Mouse (Mus musculus): ENCODE measurements around the gene Lasp1.

Gene Lasp1

DNA sequence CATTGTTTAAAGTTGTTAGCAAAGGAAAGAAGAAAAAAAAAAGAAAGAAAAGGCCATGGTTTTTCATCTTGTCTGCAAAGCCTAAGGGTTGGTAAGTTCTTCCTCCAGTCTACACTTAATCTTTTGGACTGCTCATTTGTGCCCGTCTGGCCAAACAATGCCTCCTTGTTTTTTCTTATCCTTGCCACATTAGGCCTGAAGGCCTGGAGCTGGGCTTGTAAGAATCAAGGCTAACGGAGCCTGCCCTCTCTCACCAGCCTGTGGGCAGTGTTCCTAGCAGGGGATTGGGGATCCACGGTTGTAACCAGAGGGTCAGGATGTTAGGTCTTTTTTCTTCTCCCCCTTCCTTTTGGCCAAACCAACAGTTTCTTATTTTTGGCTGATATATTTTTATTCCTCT is 12.2 kb downstream of the Lasp1 start:
- no peak for DNase-seq (ENCODE audit: low read depth)

DNA sequence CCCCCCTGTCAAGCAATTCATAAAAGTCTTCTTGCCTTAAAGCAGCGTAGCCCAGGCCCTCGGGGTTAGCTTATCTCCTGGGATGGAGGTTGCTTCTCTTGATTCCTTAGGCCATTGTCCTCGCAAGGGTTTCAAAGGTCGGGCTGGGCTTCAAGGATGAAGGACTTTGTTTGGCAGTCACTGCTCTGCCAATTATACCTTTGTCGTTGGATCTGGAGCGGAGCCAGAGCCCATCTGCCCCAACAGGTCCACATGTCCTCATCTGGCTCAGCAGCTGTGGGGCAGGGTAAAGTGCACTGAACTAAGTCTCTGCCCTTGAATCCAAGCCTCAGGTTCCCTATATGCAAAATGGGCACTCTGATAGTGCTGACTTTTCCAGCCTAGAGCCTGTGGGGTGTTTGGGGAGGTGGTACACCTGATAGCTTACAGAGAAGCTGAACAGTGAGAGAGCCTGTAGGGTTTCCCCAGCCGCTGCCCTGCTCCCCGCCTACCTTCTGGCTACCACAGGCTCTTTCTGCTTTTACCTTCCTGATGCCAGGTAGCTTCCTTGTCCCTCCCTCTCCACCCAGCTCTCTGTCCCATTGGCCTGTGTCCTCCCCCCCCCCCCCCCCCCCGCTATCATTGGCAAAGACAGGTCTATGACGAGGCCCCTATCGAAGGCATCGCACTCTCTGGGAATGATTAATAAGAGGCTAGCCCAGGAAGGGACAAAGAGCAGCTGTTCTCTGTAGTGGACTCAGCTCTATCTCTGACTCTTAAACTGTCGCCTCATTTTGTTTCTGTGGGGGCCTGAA is 13.0 kb downstream of the Lasp1 start:
- DNase-seq (ENCODE audit: low read depth): no peak

DNA sequence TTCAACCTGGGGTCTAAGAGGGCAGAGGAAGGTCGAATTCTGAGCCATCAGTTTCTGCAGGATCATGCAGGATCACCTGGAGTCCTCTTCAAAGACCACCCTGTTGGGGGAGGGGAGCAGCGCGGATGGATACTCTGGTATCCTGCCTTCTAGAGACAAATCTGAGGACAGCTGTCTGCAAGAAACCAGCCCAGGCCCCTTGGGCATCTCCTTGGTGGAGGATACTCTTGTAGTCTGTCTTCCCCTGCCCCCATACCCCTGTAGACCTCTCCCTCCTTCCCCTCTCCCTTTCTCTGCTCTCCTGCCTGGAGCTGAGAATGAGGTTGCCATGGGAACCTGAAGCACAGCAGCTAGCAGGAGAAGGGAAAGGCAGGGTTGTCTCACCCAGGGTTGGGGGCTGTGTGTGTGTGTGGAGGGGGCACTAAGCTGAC is 13.7 kb downstream of the Lasp1 start:
- DNase-seq (ENCODE audit: low read depth): no peak

DNA sequence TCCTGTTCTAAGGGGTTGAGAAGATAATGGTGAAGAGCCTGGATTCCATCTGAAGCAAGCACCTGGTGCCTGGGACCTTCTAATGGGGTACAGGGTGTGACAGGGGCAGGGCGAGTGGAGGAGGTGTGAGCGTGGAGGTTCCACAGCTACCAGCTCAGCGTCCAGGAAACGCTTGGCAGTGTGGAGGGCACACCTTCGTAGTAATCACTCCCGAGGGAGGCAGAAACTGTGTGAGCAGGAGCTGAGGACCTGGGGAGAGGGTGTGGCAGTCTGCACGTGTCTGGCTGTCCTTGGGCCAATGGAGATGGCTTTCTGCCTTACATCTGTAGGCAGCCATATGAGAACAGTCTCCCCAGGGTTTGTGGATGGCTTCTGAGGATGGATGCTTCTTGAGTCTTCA is 14.3 kb downstream of the Lasp1 start:
- DNase-seq (ENCODE audit: low read depth): no peak

DNA sequence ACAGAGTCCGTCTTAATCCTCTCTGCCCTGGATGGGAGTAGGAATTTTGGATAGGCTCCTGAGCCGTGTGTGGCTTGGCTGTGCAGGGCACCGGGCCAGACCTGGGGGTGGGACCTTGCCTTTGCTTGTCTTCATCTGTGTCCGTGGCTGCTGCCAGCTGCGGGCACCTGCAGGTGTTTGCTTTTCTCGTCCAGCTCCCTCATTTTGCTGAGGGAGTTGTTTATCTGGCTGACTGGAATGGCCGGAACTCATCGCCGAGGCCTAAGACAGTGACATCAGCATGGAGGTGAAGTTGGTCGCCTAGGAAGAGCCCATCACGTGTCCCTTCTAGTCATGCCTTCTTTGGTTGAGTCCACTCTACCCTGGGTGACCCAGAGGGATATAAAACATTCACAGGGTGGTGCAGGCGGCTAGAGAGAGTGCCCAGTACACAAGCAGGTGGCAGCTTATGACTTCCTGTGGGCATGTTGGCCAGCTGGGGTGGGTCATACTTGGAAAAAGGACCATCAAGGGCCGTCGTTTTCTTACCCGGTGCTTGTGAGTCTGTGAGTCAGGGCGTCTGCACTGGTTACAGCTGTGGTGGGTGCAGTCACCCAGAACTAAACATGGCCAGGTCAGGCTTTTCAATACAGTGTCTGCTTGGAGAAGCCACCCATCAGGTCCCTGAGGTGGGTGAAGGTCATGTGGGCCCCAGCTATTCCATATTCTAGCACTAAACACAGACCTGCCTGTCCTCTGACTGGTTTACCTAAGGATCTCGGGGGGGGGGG is 15.1 kb downstream of the Lasp1 start:
- DNase-seq (ENCODE audit: low read depth): no peak

DNA sequence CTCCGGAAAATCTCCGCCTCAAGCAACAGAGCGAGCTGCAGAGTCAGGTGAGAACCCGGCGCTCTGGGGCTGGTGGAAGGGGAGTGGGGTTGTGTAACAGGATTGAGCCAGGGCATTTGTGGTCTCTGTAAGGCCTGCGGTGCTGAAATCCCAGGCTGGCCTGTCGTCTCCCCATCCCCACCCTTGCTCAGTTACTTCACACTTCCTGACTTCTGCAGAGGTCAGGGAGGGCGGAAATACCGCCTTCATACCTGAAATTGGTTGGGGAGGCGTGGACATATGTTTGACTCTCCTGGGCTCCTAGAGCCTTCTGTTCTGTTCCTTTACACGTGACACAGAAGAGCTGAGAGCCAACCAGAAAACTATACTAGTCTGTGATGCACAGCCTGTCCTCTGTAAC is 16.9 kb downstream of the Lasp1 start:
- DNase-seq (ENCODE audit: low read depth): no peak

DNA sequence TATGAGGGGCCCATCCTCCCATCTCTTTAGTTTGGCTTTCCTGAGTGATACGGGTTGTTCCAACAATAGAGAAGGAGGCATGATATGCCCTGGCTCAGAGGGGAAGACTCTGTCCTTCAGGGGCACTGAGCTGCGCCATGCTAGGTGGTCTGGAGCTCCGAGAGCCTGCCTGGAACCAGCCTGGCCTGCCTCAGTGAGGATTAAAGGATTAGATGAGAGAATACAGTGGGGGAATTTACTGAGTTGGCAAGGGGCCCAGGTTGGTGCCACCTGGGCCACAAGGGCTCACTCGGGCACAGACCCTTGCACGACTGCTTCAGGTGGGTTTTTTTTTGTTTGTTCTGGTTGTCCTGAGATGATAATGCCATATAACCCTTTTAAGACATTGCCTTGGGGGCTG is 17.4 kb downstream of the Lasp1 start:
- no peak for DNase-seq (ENCODE audit: low read depth)

DNA sequence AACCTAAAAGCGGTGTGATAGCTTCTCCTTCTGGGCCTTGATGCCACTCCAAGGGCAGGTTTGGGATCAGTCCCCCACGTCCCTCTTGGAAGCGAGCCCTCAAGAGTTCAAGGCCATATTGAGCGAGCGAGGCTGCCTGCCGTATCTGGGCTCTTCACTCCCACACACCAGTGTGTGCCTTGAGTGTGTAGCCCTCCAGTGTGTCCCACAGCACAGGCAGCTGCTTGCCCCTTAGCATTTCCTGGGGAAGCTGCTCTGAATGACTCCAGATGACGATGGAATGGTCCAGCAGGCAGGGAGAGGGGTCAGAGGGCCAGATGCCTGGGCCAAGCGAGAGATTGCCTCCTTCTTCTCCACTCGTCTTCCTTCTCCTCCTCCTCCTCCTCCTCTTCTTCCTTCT is 18.1 kb downstream of the Lasp1 start:
- no peak for DNase-seq (ENCODE audit: low read depth)

DNA sequence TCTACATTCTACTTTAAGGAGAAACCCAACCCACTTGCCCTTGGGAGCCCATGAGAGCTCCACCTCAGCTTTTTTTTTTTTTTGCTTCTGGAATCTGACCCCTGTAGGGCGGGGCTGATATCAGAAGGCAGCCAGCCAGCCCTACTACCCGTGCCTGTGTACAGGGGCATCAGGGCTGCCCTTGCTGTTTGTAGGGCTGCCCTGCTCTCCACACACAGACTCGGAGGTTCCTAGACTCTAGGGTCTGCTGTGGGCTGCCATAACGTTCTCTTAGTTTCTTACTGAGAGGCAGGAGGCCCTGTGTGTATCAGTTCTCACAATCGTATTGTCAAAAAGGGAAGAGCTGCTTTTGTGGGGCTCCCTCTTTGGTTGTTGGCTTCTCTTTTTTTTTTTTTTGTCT is 18.6 kb downstream of the Lasp1 start:
- DNase-seq (ENCODE audit: low read depth): no peak

DNA sequence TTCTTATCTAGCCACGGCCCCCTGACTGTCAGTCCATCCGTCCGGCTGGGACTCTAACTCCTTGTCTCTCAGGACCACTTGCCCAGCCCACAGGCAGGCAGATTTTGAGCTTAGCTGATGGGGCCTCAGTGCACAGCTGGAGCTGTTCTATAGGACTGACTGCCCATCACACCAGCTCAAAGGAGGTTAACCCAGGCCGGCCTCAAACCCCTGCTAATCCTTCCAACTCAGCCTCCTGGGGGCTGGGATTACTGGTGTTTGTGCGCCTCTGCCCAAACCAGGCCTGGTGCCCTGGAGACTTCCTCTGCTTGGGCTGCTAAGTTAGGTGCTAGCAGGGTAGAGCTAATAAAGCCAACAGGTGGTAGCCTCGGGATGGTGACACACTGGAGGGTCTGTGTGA is 19.2 kb downstream of the Lasp1 start:
- no peak for DNase-seq (ENCODE audit: low read depth)

DNA sequence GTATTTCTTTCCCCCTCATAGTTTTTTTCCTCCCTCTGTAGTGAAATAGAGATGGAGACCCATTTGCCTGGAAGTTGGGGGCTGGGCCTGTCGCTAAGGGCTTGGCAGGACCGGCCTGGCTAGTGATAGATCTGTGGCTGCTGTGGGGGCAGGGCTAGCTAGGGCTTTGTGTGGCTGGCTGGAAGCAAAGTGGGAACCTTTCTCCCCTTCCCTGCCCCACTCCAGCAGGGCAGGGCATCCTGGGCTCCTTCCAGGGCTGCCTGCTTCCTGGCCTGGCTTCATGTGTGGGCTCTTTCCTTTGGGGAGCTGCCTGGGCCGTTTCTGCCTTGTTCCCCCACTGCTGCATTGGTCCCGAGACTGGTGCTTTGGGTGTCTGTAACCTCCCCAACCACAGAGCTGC is 19.8 kb downstream of the Lasp1 start:
- DNase-seq (ENCODE audit: low read depth): no peak

DNA sequence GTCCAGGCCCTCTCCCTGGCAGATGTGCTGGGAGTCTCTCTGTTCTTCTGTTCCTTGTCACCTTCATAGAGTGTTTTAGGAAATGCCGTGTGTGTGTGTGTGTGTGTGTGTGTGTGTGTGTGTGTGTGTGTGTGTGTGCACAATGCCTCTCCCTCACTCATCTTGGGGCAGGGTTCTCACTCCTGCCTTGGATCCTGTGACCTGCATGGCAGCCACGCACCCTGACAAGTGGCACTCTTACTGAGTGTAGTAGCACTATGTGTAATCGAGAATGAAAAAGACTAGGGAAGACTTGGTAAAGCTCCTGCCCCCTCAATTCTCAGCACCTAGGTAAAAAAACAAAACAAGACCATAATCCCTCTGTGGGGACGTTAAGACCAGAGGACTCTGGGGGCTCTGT is 20.3 kb downstream of the Lasp1 start:
- no peak for DNase-seq (ENCODE audit: low read depth)

DNA sequence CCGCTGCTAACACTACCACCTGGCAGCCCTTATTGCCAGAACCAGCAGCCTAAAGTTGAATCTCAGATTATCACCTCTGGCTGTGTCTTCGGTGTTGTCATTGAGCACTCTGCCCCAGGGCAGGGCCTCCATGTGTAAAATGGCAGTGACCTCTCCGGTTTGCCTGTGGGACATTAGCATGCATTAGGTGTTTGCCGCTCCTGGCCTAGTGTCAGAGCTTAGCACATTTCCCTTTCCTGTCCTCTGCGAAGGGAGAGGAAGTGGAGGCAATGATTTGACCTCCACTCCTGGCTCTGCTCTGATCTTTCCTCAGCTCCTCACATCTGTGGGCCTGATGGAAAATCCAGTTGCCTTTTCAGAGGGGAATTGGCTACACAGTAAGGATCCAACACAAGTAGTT is 21.1 kb downstream of the Lasp1 start:
- no peak for DNase-seq (ENCODE audit: low read depth)

DNA sequence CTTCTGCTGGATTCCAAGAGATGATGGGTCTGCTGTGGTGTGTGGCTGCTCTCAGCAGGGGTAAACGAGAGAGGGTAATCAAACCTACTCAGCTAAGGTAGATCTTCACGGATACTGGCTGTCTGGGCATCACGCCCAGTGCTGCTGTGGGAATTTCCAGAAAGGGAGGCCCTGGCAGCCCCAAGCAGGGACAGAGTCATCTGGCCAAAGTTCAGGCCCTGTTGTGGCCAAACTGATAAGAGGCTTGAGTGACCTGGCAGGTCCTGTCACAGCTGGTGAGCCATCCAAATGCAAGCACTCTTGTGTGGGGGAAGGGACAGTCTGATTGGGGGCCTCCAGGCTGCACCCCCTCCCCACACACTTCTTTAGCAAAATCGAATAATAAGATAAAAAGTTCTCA is 22.0 kb downstream of the Lasp1 start:
- DNase-seq (ENCODE audit: low read depth): no peak

DNA sequence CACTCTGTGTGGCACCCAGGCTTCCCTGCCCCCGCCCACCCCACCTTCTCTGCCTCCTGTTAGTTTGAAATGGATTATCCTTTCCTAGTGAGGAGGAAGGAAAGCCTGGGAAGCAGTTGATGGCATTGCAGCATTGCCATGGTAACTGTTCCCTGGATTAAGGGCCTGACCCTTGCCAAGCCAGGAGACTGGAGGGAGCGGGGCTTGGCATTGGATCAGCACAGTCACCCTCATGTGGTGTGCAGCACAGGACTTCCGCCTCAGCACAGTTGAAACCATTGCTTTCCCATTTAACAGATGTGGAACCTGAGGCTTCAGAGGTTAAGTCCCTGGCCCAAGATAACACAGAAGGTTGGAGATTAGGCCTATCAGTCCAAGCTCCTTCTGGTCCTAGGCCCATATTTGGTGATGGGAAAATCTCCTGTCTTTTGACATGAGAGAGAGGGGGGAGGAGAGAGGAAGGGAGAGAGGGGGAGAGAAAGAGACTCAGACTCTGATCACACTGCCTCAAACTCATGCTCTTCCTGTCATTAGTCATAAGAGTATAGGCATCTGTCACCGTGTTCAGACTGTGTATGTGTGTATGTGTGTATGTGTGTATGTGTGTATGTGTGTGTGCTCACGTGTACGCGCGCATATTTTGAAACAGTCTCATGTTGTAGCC is 22.7 kb downstream of the Lasp1 start:
- no peak for DNase-seq (ENCODE audit: low read depth)

DNA sequence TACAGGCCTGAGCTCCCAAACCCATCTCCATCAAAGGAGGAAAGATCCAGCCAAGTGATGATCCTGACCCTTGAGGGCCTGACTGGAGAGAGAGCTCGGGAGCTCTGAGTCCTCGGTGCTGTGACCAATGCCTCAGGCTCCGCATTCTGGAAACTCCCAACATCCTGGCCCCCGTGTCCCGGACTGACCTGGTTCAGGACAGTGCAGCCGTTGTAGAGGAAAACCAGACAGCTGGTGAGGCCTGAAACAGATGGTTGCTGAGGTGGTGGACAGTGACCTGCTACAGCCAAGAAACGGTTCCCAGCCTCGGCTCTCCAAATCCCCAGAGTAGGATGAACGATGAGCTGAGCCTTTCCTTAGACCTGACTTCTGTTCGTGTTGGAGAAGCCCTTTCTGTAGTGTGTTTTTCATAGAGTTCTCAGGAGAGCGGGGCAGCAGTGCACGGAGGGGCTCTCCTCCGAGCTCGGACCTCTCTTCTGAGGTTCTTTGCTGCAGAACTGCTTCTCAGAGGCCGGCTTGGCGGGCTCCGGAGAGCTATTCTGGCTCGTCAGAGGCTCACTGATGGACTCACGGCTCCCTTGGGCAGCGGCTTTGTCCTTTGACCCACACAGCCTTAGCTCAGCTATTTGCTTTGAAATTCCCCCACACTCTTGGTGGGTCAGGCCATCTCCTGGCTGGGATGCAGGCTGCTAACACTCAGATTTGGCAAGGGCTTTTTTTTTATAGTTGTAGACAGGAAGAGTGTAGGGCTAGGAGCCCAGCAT is 24.2 kb downstream of the Lasp1 start:
- no peak for DNase-seq (ENCODE audit: low read depth)

DNA sequence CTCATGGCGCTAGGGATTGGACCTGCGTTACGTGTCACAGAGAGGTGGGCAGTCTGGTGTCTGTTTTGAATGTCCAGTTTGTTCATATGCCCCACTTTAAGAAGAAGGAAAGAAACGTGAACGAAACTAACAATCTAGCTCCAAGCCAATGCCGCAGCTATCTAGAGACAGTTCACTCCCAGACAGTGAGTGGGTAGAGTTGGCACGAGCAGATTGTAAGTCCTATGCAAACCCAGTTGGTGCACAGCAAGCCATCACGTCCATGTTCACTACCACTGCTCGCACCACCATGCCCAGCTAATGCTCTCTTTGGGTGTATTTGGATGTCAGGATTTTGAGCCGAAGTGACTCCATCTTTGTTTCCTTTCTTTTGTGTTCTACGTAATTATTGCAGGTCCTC is 25.4 kb downstream of the Lasp1 start:
- DNase-seq (ENCODE audit: low read depth): no peak

DNA sequence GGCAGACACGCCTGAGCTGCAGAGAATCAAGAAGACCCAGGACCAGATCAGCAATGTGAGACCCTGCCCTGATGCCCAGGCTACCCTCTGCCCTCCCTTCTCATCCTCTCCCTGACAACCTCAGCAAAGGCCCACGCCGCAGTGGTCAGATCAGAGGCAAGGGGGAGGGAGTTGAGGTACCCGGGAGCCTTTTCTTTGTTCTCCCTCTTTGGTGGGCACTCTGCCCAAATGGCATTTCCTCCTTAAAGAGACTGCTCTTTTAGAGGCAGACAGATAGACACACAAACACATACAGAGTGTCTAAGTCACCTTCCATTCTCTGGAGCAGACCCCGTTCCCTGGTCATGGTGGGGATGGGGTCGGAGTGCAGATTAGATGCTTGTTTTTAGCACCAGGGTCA is 26.1 kb downstream of the Lasp1 start:
- DNase-seq (ENCODE audit: low read depth): no peak

DNA sequence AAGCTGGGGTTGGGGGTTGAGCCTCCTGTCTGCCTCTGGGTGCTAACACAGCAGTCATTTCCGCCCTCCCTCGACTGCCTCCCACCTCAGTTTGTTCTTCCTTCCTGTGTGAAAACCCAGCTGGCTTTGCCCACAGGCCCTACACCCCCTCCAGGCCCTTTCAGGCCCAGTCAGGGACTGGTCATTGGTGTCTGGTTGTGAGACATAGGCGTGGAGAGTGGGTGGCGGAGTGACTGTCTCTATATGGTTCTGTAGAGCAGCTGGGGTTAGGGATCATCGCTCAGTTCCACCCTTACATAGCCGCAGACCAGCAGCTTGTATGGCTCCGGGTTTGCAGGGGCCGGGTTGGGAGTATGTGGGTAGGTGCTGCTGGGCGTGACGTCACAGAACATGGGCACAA is 26.5 kb downstream of the Lasp1 start:
- DNase-seq (ENCODE audit: low read depth): no peak

DNA sequence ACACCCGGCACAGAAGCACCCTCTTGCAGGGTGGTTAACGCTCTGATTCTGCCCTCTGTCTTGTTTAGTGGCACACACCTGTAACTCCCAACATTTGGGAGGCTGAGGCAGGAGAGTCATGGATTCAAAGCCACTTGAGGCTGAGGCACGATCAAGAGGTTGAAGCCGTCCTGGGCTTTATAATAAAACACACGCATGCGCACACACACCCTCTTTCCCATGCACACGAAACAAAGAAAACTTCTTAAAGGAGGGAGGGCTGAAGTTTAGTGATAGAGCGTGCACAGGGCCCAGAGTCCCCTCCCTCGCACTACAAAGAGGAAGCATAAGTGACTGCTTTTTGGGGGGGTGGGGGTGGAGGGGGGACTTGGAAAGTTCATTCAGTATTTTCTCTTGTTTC is 27.2 kb downstream of the Lasp1 start:
- DNase-seq (ENCODE audit: low read depth): no peak

DNA sequence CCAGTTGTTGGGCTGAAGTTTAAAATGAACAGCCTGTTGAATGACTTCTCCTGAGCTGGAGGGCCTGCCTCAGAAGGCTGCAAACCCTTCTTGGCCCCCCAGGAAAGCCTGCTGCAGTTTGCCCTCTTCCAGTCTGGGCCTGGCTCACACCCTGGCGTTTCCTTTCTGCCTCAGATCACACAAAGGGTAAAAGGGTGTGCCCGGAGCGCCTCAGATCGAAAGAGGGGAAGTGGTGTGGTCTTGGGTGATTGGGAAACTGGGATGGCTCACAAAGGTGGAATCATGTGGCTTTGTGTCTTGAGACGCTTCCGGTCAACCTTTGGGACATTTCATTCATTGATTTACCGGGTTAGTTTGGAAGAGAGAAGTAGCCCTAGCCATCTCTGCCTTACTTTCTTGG is 27.6 kb downstream of the Lasp1 start:
- DNase-seq (ENCODE audit: low read depth): peak; percentile 44

DNA sequence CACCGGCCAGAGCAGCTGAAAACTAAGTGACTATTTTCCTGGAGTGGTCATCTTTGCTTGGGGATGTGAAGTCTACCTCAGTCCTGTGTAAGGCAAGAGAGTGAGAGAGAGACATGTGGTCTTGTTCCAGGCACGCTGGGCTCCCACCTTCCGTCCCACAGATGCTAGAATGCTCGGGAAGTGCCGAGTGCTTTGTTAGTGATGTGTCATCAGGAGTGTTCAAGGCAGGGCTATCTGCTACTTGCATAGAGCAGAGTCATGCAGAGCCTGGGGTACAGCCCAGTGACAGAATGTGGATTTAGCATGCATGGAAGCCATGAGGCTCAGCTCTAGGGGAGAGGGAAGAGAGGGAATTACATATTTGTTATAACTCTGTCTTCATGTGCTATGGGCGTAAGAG is 28.9 kb downstream of the Lasp1 start:
- DNase-seq (ENCODE audit: low read depth): no peak

Measured in c-Kit-positive CD71-negative TER-119-negative erythroid progenitor cells, embryonic 14.5 days (primary cell).